21 mouse cellular contexts compared by ENCODE assay signal in the genomic region with DNA sequence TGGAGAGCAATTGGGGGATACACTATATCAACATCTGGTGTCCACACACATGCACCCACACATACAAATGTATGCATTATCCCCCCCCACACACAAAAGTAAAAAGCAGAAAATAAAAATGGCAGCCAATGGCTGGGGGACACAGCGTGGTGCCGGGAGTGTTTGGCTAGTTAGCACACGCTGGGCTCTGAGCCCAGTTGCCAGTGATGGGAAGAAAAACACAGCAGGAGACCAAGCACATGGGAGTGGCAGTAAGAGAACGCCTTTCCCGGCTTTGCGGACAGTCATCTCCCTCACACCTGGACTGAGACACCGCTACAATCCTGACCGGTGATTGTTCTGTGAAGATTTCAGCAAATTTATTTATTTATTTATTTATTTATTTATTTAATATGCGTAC. TPM values are rescaled to one million over a fixed set of nuclear protein-coding genes. Genes with fewer than 3 reads are reported as not detected.
DNase-seq lines count a peak whose midpoint lies in the region; ATAC-seq and TF ChIP-seq lines count a peak whose summit lies in the region.
"Had no signal": no experiment of that assay in that cellular context is flagged by ENCODE, and none has a peak within 500 bp of the region (broad histone marks: within the 10 kb centered on the region; RNA-seq: fewer than 3 reads in every experiment).

No protein-coding gene starts in this region.

- TF ChIP-seq POLR2A in cerebellum, adult 2 months (IDR thresholded peaks at IDR 0.05; ENCODE audit: borderline replicate concordance, insufficient read depth, low read length), result no peak

- no peaks in the 10 kb centered on the region for H3K27me3 ChIP-seq in cerebellum, adult 2 months (ENCODE audit: control insufficient read depth, insufficient read depth, low read length)
- H3K27me3 ChIP-seq: heart, embryonic 13.5 days; hindbrain, embryonic 13.5 days; intestine, embryonic 15.5 days; megakaryocyte, embryonic 14.5 days had no signal

- peaks cover 36% of the 10 kb centered on the region for H3K4me1 ChIP-seq in cerebellum, adult 2 months (ENCODE audit: control insufficient read depth, insufficient read depth, low read length)

- intact Hi-C loops in left cerebral cortex, postnatal 4 days (cut with DNase I), result no loop called here

- no peak for ATAC-seq in CD4-positive, CD25-positive, alpha-beta regulatory T cell, adult 4 months
- no peak for ATAC-seq in megakaryocyte progenitor cell, adult 5-6 weeks (replicated peaks; ENCODE audit: poor library complexity)
- ATAC-seq: intestine, embryonic 15.5 days had no signal

- H3K27ac ChIP-seq in cerebellum, adult 2 months (ENCODE audit: insufficient read depth, low read length), result no peak overlapping the region
- H3K27ac ChIP-seq: embryonic facial prominence, embryonic 10.5 days; heart, embryonic 13.5 days; hindbrain, embryonic 13.5 days; intestine, embryonic 15.5 days; left cerebral cortex, adult 2 months had no signal

- H3K4me3 ChIP-seq in cerebellum, adult 2 months (replicated peaks; ENCODE audit: insufficient read depth, low read depth, low read length), result no peak overlapping the region
- H3K4me3 ChIP-seq: embryonic facial prominence, embryonic 10.5 days; heart, embryonic 13.5 days; hindbrain, embryonic 13.5 days; intestine, embryonic 15.5 days; left cerebral cortex, adult 2 months; megakaryocyte, embryonic 14.5 days had no signal

- WGBS in cerebellum, adult 2 months, result 9% methylated on average over 9 of the region's 9 CpGs

- DNase-seq in cerebellum, adult 11 months, result peak; percentile 55
- DNase-seq in cerebellum, adult 8-10 months, result no peak
- peak; percentile 71 for DNase-seq in left cerebral cortex, postnatal 4 days
- DNase-seq in left cerebral cortex, adult 8-10 months (ENCODE audit: low spot score in 2 of 2), result no peak
- DNase-seq in cerebellum, adult 2 months, result peak; percentile 68 to 75
- no peak for DNase-seq in retina, postnatal 1 day
- DNase-seq: heart, adult 11 months; kidney, adult 9 months; kidney, postnatal 36 days; layer of hippocampus, adult 9-11 months; lung, adult 18-20 months; lung, postnatal 14 days; right cerebral cortex, postnatal 4 days had no signal

- TF ChIP-seq CTCF in cerebellum, adult 2 months (IDR thresholded peaks at IDR 0.05; ENCODE audit: borderline replicate concordance, insufficient read depth, low read depth, low read length), result no peak

RNA-seq across cellular contexts. Expression of a gene that starts 9.8 kb away (rescaled TPM):
- total RNA-seq in left cerebral cortex, postnatal 4 days (2021), result 10 to 100 TPM; 47.6 to 47.7 TPM
- 10 to 100 TPM; 37.5 to 44.2 (median 38.6) TPM for total RNA-seq in left cerebral cortex, adult 8-10 months (2022)
- 32.8 and 36.7 TPM in 2 replicates for polyA plus RNA-seq in cerebellum, adult 2 months (2012; rRNA removed)
- 10 to 100 TPM in 1 of 2 experiments, 1 to 10 TPM in 1; 5.5 to 11.1 TPM for polyA plus RNA-seq in CD4-positive, CD25-positive, alpha-beta regulatory T cell, adult 4 months (2017; shearing (Covaris generic))
- 2.9 and 3.0 TPM in 2 replicates for total RNA-seq in megakaryocyte progenitor cell, adult 5-6 weeks (2015)
- 3.5 and 3.7 TPM in 2 replicates for total RNA-seq in megakaryocyte progenitor cell, adult 5-6 weeks (2017)

RNA-seq across cellular contexts. Expression of a gene that starts 9.9 kb away (rescaled TPM):
- total RNA-seq in left cerebral cortex, postnatal 4 days (2021), result 100 to 1,000 TPM; 200 to 215 TPM
- 100 to 1,000 TPM; 114 to 127 (median 119) TPM for total RNA-seq in left cerebral cortex, adult 8-10 months (2022)
- 257 and 289 TPM in 2 replicates for polyA plus RNA-seq in cerebellum, adult 2 months (2012; rRNA removed)
- 100 to 1,000 TPM in 1 of 2 experiments, 10 to 100 TPM in 1; 43.5 to 613 TPM for polyA plus RNA-seq in CD4-positive, CD25-positive, alpha-beta regulatory T cell, adult 4 months (2017; shearing (Covaris generic))
- total RNA-seq in megakaryocyte progenitor cell, adult 5-6 weeks (2015), result 2,719 and 2,750 TPM in 2 replicates
- 2,545 and 2,724 TPM in 2 replicates for total RNA-seq in megakaryocyte progenitor cell, adult 5-6 weeks (2017)

RNA-seq across cellular contexts. Expression of a gene that starts 10.6 kb away (rescaled TPM):
- 10 to 100 TPM; 17.1 to 20.3 TPM for total RNA-seq in left cerebral cortex, postnatal 4 days (2021)
- total RNA-seq in left cerebral cortex, adult 8-10 months (2022), result 10 to 100 TPM; 21.9 to 27.0 (median 24.9) TPM
- polyA plus RNA-seq in cerebellum, adult 2 months (2012; rRNA removed), result 51.3 and 55.0 TPM in 2 replicates
- 1 to 10 TPM; 1.7 to 3.3 TPM for polyA plus RNA-seq in CD4-positive, CD25-positive, alpha-beta regulatory T cell, adult 4 months (2017; shearing (Covaris generic))
- total RNA-seq in megakaryocyte progenitor cell, adult 5-6 weeks (2015), result 2.6 and 2.9 TPM in 2 replicates
- 2.2 and 3.5 TPM in 2 replicates for total RNA-seq in megakaryocyte progenitor cell, adult 5-6 weeks (2017)

Comparison
In these comparisons a context has a peak if more than half of its experiments do, and no peak if none do; other contexts are left out.
1. DNase-seq: peak in cerebellum, adult 11 months (single experiment), left cerebral cortex, postnatal 4 days (single experiment) and cerebellum, adult 2 months (2 of 2); none in cerebellum, adult 8-10 months (single experiment), left cerebral cortex, adult 8-10 months (0 of 2) and retina, postnatal 1 day (single experiment).
2. RNA of a gene that starts 9.8 kb away (total RNA-seq): 47.6 to 47.7 TPM in left cerebral cortex, postnatal 4 days and 37.5 to 44.2 TPM in left cerebral cortex, adult 8-10 months; 2.9 to 3.7 TPM in megakaryocyte progenitor cell, adult 5-6 weeks; every median in the first group is over 4 times any median in the second.
3. RNA of a gene that starts 9.9 kb away (total RNA-seq): 2,545 to 2,750 TPM in megakaryocyte progenitor cell, adult 5-6 weeks; 200 to 215 TPM in left cerebral cortex, postnatal 4 days and 114 to 127 TPM in left cerebral cortex, adult 8-10 months; every median in the first group is over 10 times any median in the second.